Mouse (Mus musculus) cortical plate, adult 2 months (tissue): ENCODE measurements at regions not wholly inside any gene's neighbourhood (a gene's known extent, or its start where the extent isn't known, plus 50 kb on each side); places are given as distances from the start of the nearest gene placed in this dataset.

Experiments used
- CTCF ChIP-seq: fragments of 200-500 bp; IDR thresholded peaks from 2 replicates; pipeline ENCODE4 v1.5.1; 2011; ENCODE audit warnings: mild to moderate bottlenecking, control low read depth, low read length; ENCODE audit not compliant: insufficient read depth; ENCODE audit errors: extremely low read depth
- POLR2A ChIP-seq: fragments of 200-500 bp; IDR thresholded peaks from 2 replicates; pipeline ENCODE4 v1.6.1; 2011; ENCODE audit warnings: mild to moderate bottlenecking, low read length, control low read depth; ENCODE audit not compliant: insufficient read depth; ENCODE audit errors: extremely low read depth

GRCm38 (mm10) chr10:12116662-12117303 lies 752.4 kb downstream of the Utrn start:
- TF ChIP-seq POLR2A (no peak), CTCF (no peak)
